Mouse (Mus musculus) heart, adult 2 months (tissue): ENCODE measurements around the gene Sval2. TPM values are rescaled to one million over a fixed set of nuclear protein-coding genes. Genes with fewer than 3 reads are reported as not detected.

Experiments used
- DNase-seq, 2 experiments: peaks; one replicate each; pipeline ENCODE4 v3.0.0; 2021
- H3K27ac ChIP-seq: fragments of 200-600 bp; 2 replicates; pipeline ENCODE4 v1.8.1; 2022
- H3K27me3 ChIP-seq: fragments of 200-500 bp; 2 replicates; pipeline ENCODE4 v1.6.1; 2012; ENCODE audit warnings: mild to moderate bottlenecking, low read length, inconsistent platforms, mixed read lengths; ENCODE audit not compliant: control insufficient read depth, insufficient read depth
- H3K36me3 ChIP-seq: fragments of 200-500 bp; 2 replicates; pipeline ENCODE4 v1.6.1; 2012; ENCODE audit warnings: low read length, inconsistent platforms; ENCODE audit not compliant: control insufficient read depth, insufficient read depth
- H3K4me1 ChIP-seq: fragments of 200-500 bp; 2 replicates; pipeline ENCODE4 v1.6.1; 2011; ENCODE audit warnings: low read length; ENCODE audit not compliant: control insufficient read depth, insufficient read depth
- H3K4me3 ChIP-seq: fragments of 200-600 bp; 2 replicates; pipeline ENCODE4 v1.8.1; 2022
- H3K79me2 ChIP-seq: fragments of 200-500 bp; replicated peaks from 2 replicates; pipeline ENCODE4 v1.6.1; 2012; ENCODE audit warnings: mild to moderate bottlenecking, inconsistent platforms, low read length, moderate library complexity, mixed read lengths; ENCODE audit not compliant: control insufficient read depth, insufficient read depth
- H3K9ac ChIP-seq: fragments of 200-500 bp; 2 replicates; pipeline ENCODE4 v1.6.1; 2012; ENCODE audit warnings: low read depth, mild to moderate bottlenecking, control low read depth, inconsistent platforms, low read length, mixed read lengths
- CTCF ChIP-seq: fragments of 200-600 bp; IDR thresholded peaks from 2 replicates; pipeline ENCODE4 v1.8.1; 2022; ENCODE audit warnings: antibody characterized with exemption, mild to moderate bottlenecking, moderate library complexity
- EP300 ChIP-seq: fragments of 200-500 bp; IDR thresholded peaks from 2 replicates; pipeline ENCODE4 v1.6.1; 2011; ENCODE audit warnings: low read depth, low read length, control low read depth; ENCODE audit not compliant: insufficient read depth
- POLR2A ChIP-seq: fragments of 200-500 bp; IDR thresholded peaks from 2 replicates; pipeline ENCODE4 v1.6.1; 2011; ENCODE audit warnings: mild to moderate bottlenecking, low read depth, low read length, control low read depth; ENCODE audit not compliant: insufficient read depth
- WGBS: fragments of 180-500 bp; shearing (Covaris S2); methylation state at CpG from one replicate; pipeline ENCODE4 v1.1.7; 2018; 5-methylcytosine and 5-hydroxymethylcytosine counted together
- intact Hi-C: fragments of 180-260 bp; cut with DNase I; formaldehyde crosslinking; loops from one replicate; pipeline ENCODE4 v1.15.1; 2025
- long read RNA-seq: library from polyadenylated mRNA; stranded (forward); transcript quantifications from one replicate; pipeline ENCODE4 v2.0.0, GENCODE M21; 2021
- polyA plus RNA-seq: library from polyadenylated mRNA; depleted of rRNA; stranded (reverse); fragments of >200 nt; gene quantifications from 2 replicates; pipeline ENCODE4 v1.2.3, GENCODE M21; 2012; rRNA removed
- total RNA-seq, 2 experiments: library from RNA; stranded (reverse); gene quantifications; 2 replicates each; pipeline ENCODE4 v1.2.3; 2021

Gene Sval2
- not detected for total RNA-seq
- polyA plus RNA-seq: not detected in 2 replicates
- long read RNA-seq: 0 reads

DNA sequence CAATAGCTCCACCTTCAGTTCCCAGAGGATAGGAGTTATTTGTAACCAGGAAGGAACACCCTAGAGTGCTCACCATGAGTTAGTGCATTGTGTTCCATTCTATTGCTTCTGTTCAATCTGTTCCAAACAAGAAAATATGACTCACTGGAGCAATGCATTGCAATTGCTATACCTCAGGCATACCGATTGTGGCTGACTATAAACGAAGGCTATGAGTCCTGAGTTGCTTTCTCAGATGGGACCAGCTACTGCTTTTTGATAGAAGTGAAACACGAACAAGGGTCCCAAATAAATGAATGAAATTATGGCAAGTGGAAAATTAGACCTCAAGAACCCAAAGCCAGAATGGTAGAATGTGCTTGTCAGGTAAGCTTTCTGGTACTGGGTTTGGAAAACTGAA lies at the start of gene Sval2:
Gene Sval2, plus strand, starts transcription at position 301 of the 400 bp plus-strand sequence.
- H3K9ac ChIP-seq: no peak within 1 kb of the TSS
- no peak for DNase-seq
- 63% methylated on average over 3 of the region's 3 CpGs for WGBS
- no peak within 1 kb of the TSS for H3K27ac ChIP-seq
- no peaks in the 10 kb centered on the region for H3K27me3 ChIP-seq
- intact Hi-C loops: no loop called here
- H3K4me1 ChIP-seq: no peaks in the 10 kb centered on the region
- TF ChIP-seq CTCF (no peak), POLR2A (no peak), EP300 (no peak)
- no peak within 1 kb of the TSS for H3K4me3 ChIP-seq
- H3K79me2 ChIP-seq: no peaks in the 10 kb centered on the region
- H3K36me3 ChIP-seq: no peaks in the 10 kb centered on the region

DNA sequence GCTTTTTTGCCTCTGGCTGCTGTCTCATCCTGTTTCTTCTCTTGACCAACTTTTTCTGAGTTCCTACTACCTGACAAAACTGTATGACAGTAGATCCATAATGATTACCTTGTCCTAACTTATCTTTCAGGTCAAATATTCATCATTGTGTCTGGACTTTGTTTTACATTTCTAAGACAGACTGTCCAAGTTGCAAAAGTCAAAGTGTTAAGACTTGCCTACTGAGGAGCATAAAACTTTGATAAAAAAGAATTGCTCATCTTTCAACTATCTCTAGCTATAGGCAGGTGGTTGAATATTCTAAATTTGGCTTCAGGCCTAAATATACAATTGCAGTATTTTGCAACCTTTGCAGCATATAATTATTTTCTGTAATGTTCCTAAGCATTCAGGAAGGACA lies 28.7 kb upstream of the Sval2 start:
- Histone ChIP-seq H3K27ac (no peak overlapping the region), H3K36me3 (no peaks in the 10 kb centered on the region), H3K4me3 (no peak overlapping the region), H3K79me2 (no peaks in the 10 kb centered on the region), H3K4me1 (no peaks in the 10 kb centered on the region), H3K9ac (no peak overlapping the region), H3K27me3 (no peaks in the 10 kb centered on the region)
- DNase-seq: no peak
- TF ChIP-seq EP300 (no peak), POLR2A (no peak), CTCF (no peak)
- intact Hi-C loops: no loop called here

DNA sequence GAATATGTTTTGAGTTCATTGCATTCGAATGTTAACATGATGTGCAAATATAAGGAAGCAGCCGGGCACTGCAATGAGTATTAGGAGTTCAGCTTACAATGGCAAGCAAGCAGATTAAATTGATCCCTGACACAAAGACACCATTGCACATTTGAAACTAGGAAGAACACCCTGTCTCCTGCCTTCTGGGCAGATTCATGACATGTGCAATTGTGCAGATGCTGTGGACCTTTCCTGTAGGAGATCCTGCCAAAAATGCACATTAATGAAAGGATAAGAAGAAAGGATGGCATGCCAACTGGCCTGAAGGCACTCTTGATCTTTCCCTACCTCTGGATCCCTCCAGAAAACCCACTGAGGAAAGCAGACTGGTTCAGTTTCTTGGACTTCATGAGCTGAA lies 23.3 kb upstream of the Sval2 start:
- TF ChIP-seq POLR2A (no peak), CTCF (no peak), EP300 (no peak)
- Histone ChIP-seq H3K79me2 (no peaks in the 10 kb centered on the region), H3K27me3 (no peaks in the 10 kb centered on the region)

DNA sequence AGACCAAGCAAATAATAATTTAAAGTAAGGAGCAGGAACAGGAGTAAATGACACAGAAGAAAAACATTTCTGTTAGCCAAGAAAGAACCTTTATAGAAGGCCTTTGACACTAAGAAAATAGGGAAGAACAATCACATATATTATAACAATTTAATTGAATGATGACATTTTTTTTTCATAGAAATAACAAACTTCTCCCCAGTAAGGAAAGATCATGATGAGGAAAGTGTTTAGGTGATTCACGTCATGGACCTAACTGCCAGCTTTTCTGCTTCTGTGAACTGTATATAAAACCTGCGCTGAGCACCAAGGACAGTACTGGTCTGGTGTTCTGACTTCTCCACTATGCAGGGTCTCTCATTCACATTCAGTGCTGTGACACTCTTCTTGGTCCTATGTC lies 5.6 kb upstream of the Sval2 start, which contains the start of gene Pip:
Gene Pip, plus strand, starts transcription at position 301 of the 400 bp plus-strand sequence.
- Histone ChIP-seq H3K79me2 (no peaks in the 10 kb centered on the region), H3K4me3 (no peak within 1 kb of the TSS), H3K27ac (no peak within 1 kb of the TSS), H3K27me3 (no peaks in the 10 kb centered on the region), H3K9ac (no peak within 1 kb of the TSS), H3K36me3 (no peaks in the 10 kb centered on the region), H3K4me1 (no peaks in the 10 kb centered on the region)
- TF ChIP-seq EP300 (no peak), POLR2A (no peak), CTCF (no peak)
- no peak for DNase-seq
- 65% methylated on average over 2 of the region's 2 CpGs for WGBS
- intact Hi-C loops: no loop called here

More for the DNA sequence above, 23.3 kb upstream of the Sval2 start:
- WGBS: 78% methylated on average over 2 of the region's 2 CpGs
- Histone ChIP-seq H3K4me1 (no peaks in the 10 kb centered on the region), H3K4me3 (no peak overlapping the region), H3K36me3 (no peaks in the 10 kb centered on the region), H3K9ac (no peak overlapping the region), H3K27ac (no peak overlapping the region)
- intact Hi-C loops: no loop called here
- DNase-seq: no peak

DNA sequence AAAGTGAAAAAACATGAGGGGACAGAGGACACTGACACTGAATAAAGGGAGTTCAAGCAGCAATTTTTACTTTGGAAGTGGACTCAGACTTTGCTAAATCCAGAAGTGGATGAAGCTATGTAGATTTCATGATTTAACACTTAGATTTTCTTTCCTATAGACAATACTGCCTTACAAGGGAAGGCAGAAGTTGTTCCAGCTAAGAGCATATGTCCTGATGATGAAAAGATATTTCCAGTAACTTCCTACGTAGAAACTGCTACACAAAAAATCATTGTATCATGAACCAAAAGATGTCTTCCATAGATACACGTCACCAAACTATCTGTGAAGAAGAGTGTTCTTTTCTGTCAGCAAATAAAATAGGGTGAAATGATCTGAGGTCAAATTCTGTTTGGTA lies 11.2 kb downstream of the Sval2 start:
- intact Hi-C loops: no loop called here
- no peak overlapping the region for H3K27ac ChIP-seq
- DNase-seq: no peak
- no peak overlapping the region for H3K9ac ChIP-seq
- no peaks in the 10 kb centered on the region for H3K79me2 ChIP-seq
- H3K4me1 ChIP-seq: no peaks in the 10 kb centered on the region
- no peaks in the 10 kb centered on the region for H3K27me3 ChIP-seq
- TF ChIP-seq CTCF (no peak), POLR2A (no peak), EP300 (no peak)
- no peak overlapping the region for H3K4me3 ChIP-seq
- WGBS: 53% methylated on average over 2 of the region's 2 CpGs
- no peaks in the 10 kb centered on the region for H3K36me3 ChIP-seq

DNA sequence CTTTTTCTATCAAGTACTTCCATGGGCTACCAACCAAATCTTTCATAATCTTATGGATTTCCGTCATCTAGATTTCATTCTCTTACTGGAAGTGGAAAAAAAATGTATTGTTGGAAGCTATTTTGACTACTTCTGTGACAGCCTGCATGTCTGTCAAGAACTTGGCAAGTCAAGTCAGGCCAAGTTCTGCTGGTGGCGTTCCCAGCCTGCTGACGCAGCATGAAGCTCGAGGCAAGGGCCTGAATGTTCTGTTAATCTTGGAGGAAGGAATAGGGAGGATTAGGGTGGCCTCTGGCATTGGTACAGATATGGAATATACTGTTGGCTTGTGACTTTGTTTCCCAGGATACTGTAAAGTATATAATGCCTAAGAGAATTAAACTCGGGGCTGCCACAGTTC lies 58.8 kb downstream of the Sval2 start:
- H3K4me1 ChIP-seq: no peaks in the 10 kb centered on the region
- TF ChIP-seq POLR2A: no peak
- TF ChIP-seq EP300: no peak
- TF ChIP-seq CTCF: no peak
- no peaks in the 10 kb centered on the region for H3K79me2 ChIP-seq
- no peak overlapping the region for H3K4me3 ChIP-seq
- no peak overlapping the region for H3K9ac ChIP-seq
- intact Hi-C loops: no loop called here
- H3K27ac ChIP-seq: no peak overlapping the region
- H3K36me3 ChIP-seq: no peaks in the 10 kb centered on the region
- 67% methylated on average over 5 of the region's 5 CpGs for WGBS
- no peaks in the 10 kb centered on the region for H3K27me3 ChIP-seq
- no peak for DNase-seq

Other genes with a start within 250 kb of the Sval2 start
- gene Ephb6, start 247.5 kb upstream of the Sval2 start, total RNA-seq: 1 to 10 TPM; 1.6 to 2.0 TPM
- 1.9 and 2.1 TPM in 2 replicates for gene Ephb6, start 247.5 kb upstream of the Sval2 start, polyA plus RNA-seq
- not detected for gene Trpv6, start 216.6 kb upstream of the Sval2 start, total RNA-seq
- not detected in 2 replicates for gene Trpv6, start 216.6 kb upstream of the Sval2 start, polyA plus RNA-seq
- not detected for gene Trpv5, start 172.2 kb upstream of the Sval2 start, total RNA-seq
- not detected in 2 replicates for gene Trpv5, start 172.2 kb upstream of the Sval2 start, polyA plus RNA-seq
- not detected for gene Llcfc1, start 168.6 kb upstream of the Sval2 start, total RNA-seq
- gene Llcfc1, start 168.6 kb upstream of the Sval2 start, polyA plus RNA-seq: 0.35 and 0.47 TPM in 2 replicates
- gene Kel, start 148.7 kb upstream of the Sval2 start, total RNA-seq: under 1 TPM in 1 of 2 experiments, not detected in 1; 0.27 TPM
- 0.16 TPM in 1 of 2 replicates, not detected in the other for gene Kel, start 148.7 kb upstream of the Sval2 start, polyA plus RNA-seq
- not detected for gene Olfr459, start 77.8 kb upstream of the Sval2 start, total RNA-seq
- not detected in 2 replicates for gene Olfr459, start 77.8 kb upstream of the Sval2 start, polyA plus RNA-seq
- not detected for gene Pip, start 5.5 kb upstream of the Sval2 start, total RNA-seq
- gene Pip, start 5.5 kb upstream of the Sval2 start, polyA plus RNA-seq: not detected in 2 replicates
- not detected for gene Sval1, start 98.6 kb downstream of the Sval2 start, total RNA-seq
- not detected in 2 replicates for gene Sval1, start 98.6 kb downstream of the Sval2 start, polyA plus RNA-seq
- not detected for gene Sval3, start 115.2 kb downstream of the Sval2 start, total RNA-seq
- gene Sval3, start 115.2 kb downstream of the Sval2 start, polyA plus RNA-seq: not detected in 2 replicates
- not detected for gene Sva, start 185.4 kb downstream of the Sval2 start, total RNA-seq
- not detected in 2 replicates for gene Sva, start 185.4 kb downstream of the Sval2 start, polyA plus RNA-seq